Mouse (Mus musculus) myocyte (in vitro differentiated cells): ENCODE measurements around the gene Cd5.

Experiments
- CEBPB ChIP-seq: IDR thresholded peaks from 2 replicates; pipeline ENCODE4 v1.6.1; 2011; ENCODE audit warnings: mild to moderate bottlenecking, moderate library complexity; ENCODE audit not compliant: poor library complexity, insufficient read depth, severe bottlenecking
- E2F4 ChIP-seq: IDR thresholded peaks from one replicate; pipeline ENCODE4 v1.6.1; 2011; ENCODE audit warnings: mild to moderate bottlenecking, control low read depth, moderate library complexity; ENCODE audit not compliant: insufficient read depth
- MAX ChIP-seq: IDR thresholded peaks from one replicate; pipeline ENCODE4 v1.6.1; 2011; ENCODE audit warnings: low read depth, mild to moderate bottlenecking, control low read depth
- POLR2A ChIP-seq: IDR thresholded peaks from one replicate; pipeline ENCODE4 v1.6.1; 2011; ENCODE audit warnings: low read depth, mild to moderate bottlenecking, control low read depth, moderate library complexity; ENCODE audit not compliant: insufficient read length
- POLR2AphosphoS2 ChIP-seq: IDR thresholded peaks from one replicate; pipeline ENCODE4 v1.6.1; 2011; ENCODE audit warnings: low read depth, control low read depth; ENCODE audit not compliant: insufficient read length
- SRF ChIP-seq: IDR thresholded peaks from one replicate; pipeline ENCODE4 v1.6.1; 2011; ENCODE audit warnings: low read depth; ENCODE audit not compliant: control insufficient read depth, insufficient read length
- TCF12 ChIP-seq: IDR thresholded peaks from one replicate; pipeline ENCODE4 v1.6.1; 2011; ENCODE audit warnings: mild to moderate bottlenecking, control low read depth; ENCODE audit not compliant: poor library complexity, insufficient read depth, severe bottlenecking
- TCF3 ChIP-seq: IDR thresholded peaks from one replicate; pipeline ENCODE4 v1.6.1; 2011; ENCODE audit warnings: low read depth, control low read depth; ENCODE audit not compliant: insufficient read length
- USF1 ChIP-seq: IDR thresholded peaks from one replicate; pipeline ENCODE4 v1.6.1; 2011; ENCODE audit warnings: low read depth, mild to moderate bottlenecking, control low read depth, moderate library complexity

DNA sequence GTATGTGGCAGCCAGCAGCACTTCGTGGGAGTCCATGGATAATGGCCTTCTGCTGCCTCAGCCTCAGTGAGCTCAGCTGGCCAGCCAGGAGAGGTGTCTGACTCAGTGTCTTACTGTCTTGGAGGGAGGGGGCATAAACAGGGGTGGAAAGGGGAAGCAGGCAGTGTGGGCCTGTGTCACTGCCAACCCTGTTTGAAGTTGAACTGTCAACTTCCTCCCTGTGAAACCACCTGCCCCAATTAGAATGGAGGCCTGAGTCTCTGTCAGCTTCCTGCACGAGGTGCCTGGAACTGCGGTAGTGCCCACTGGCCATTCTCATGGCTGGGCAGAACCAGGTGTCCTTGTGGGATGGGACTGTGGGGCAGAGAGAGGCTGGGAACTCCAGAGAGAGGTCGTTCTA, at the start of gene Cd5:
- TF ChIP-seq MAX (no peak), POLR2A (no peak), TCF12 (no peak), USF1 (no peak), CEBPB (no peak), POLR2AphosphoS2 (no peak), TCF3 (no peak), E2F4 (no peak), SRF (no peak)
